Mouse (Mus musculus): ENCODE results near the gene Selenom. TPM values are rescaled to one million over a fixed set of nuclear protein-coding genes. Genes with fewer than 3 reads are reported as not detected.

Gene Selenom
- 0.66 to 1.8 TPM (median 1.2 TPM) in 4 replicates for total RNA-seq (2023)

GRCm38 (mm10) chr11:3514529-3515054 is at the start of gene Selenom:
Gene Selenom, plus strand, starts transcription at chr11:3514684.

GRCm38 (mm10) chr11:3487952-3488570 is 26.4 kb upstream of the Selenom start, which contains the start of gene Pla2g3:
Gene Pla2g3, plus strand, starts transcription at chr11:3488284.

DNA sequence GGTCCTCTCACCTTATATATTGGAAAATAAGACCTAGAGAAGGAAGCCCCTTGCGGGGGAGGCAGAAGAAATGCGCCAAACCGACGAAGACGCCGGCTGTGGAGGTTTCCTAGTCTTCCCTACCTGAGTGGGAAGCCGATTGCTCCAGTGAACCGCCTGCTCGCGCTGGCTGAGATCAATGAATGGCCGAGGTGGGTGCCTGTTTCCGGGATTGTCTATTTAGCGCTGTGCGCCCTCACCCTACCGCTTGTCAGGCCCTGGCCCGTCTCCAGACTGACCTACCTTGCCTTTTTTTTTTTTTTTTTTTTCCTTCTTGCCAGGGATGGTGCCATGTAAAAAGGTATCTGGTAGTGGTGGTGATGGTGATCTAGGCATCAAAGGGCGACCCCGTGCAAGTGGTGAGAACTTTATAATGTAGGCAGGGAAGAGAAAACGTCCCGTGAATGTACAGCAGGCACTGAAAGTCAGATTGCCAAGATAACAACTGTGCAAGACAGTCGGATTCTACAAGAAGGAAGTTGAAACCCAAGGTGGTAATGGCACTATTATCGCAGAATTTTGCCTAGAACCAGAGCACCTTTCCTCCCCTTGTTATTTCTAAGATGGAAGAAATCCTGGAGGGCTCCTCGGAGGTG is 26.1 kb downstream of the Selenom start, which contains the start of gene Smtn:
Gene Smtn, minus strand, starts transcription at position 162 of the 635 bp plus-strand sequence.

Other genes starting within 250 kb of the Selenom start
- 62.8 to 68.7 TPM (median 67.5 TPM) in 4 replicates for gene Drg1, start 248.3 kb upstream of the Selenom start, total RNA-seq (2023)
- 80.7 to 89.7 TPM (median 88.6 TPM) in 4 replicates for gene Patz1, start 225.8 kb upstream of the Selenom start, total RNA-seq (2023)
- gene Pik3ip1, start 184.3 kb upstream of the Selenom start, total RNA-seq (2023) = 255 to 281 TPM (median 262 TPM) in 4 replicates
- 76.5 to 81.8 TPM (median 80.0 TPM) in 4 replicates for gene Limk2, start 105.5 kb upstream of the Selenom start, total RNA-seq (2023)
- 21.5 to 26.9 TPM (median 23.4 TPM) in 4 replicates for gene Rnf185, start 62.3 kb upstream of the Selenom start, total RNA-seq (2023)
- gene Pla2g3, start 26.4 kb upstream of the Selenom start, total RNA-seq (2023) = not detected in 4 replicates
- gene Inpp5j, start 9.9 kb upstream of the Selenom start, total RNA-seq (2023) = not detected in 4 replicates
- gene Smtn, start 25.9 kb downstream of the Selenom start, total RNA-seq (2023) = 1.0 to 3.2 TPM (median 2.3 TPM) in 4 replicates
- gene Morc2a, start 134.5 kb downstream of the Selenom start, total RNA-seq (2023) = 62.7 to 80.1 TPM (median 63.5 TPM) in 4 replicates